9 mouse cellular contexts compared by ENCODE assay signal in genomic region chr8:95067582-95067981, GRCm38 (mm10). TPM values are rescaled to one million over a fixed set of nuclear protein-coding genes. Genes with fewer than 3 reads are reported as not detected.
DNase-seq lines count a peak whose midpoint lies in the region; ATAC-seq lines count a peak whose summit lies in the region.
"Had no signal": no experiment of that assay in that cellular context is flagged by ENCODE, and none has a peak within 500 bp of the region (broad histone marks: within the 10 kb centered on the region; RNA-seq: fewer than 3 reads in every experiment).

No protein-coding gene starts in this region.

- no peak overlapping the region for H3K27ac ChIP-seq in hindbrain, embryonic 14.5 days
- no peak overlapping the region for H3K27ac ChIP-seq in hindbrain, embryonic 13.5 days

- peak; percentile 28 for DNase-seq in hindbrain, embryonic 14.5 days (ENCODE audit: low spot score)
- peak; percentile 79 for DNase-seq in CD4-positive, CD25-positive, alpha-beta regulatory T cell, adult 2 months (ENCODE audit: low read depth, low spot score)
- DNase-seq in T-cell, adult 2 months (ENCODE audit: low spot score), result peak; percentile 55
- peak; percentile 12 for DNase-seq in embryo, embryonic 9.5 days (ENCODE audit: extremely low spot score)
- peak; percentile 38 for DNase-seq in large intestine, adult 2 months (ENCODE audit: low read depth, low spot score)
- DNase-seq in yolk sac, embryonic 10.5 days (ENCODE audit: low spot score), result no peak

- no peaks in the 10 kb centered on the region for H3K4me1 ChIP-seq in hindbrain, embryonic 14.5 days (replicated peaks; ENCODE audit: control insufficient read depth, insufficient read depth, low read length)
- no peaks in the 10 kb centered on the region for H3K4me1 ChIP-seq in hindbrain, embryonic 13.5 days (replicated peaks)

- no peak for ATAC-seq in hindbrain, embryonic 14.5 days (ENCODE audit: low FRiP score)
- no peak for ATAC-seq in hindbrain, embryonic 13.5 days (ENCODE audit: low FRiP score)
- ATAC-seq in neutrophil, adult 5-6 weeks (ENCODE audit: extremely low read depth, insufficient number of reproducible peaks, low FRiP score, poor library complexity, severe bottlenecking), result peak; percentile 66; the same call in 1 of the 2 replicates

- no peak overlapping the region for H3K4me2 ChIP-seq in hindbrain, embryonic 14.5 days (replicated peaks)
- no peak overlapping the region for H3K4me2 ChIP-seq in hindbrain, embryonic 13.5 days

- 52% methylated on average over 3 of the region's 3 CpGs for WGBS in hindbrain, embryonic 14.5 days
- 46% methylated on average over 3 of the region's 3 CpGs for WGBS in hindbrain, embryonic 13.5 days
- 35% methylated on average over 3 of the region's 3 CpGs for WGBS in large intestine, adult 2 months

- no peak overlapping the region for H3K9ac ChIP-seq in hindbrain, embryonic 14.5 days
- H3K9ac ChIP-seq in hindbrain, embryonic 13.5 days, result no peak overlapping the region

- H3K36me3 ChIP-seq in hindbrain, embryonic 14.5 days (replicated peaks; ENCODE audit: control insufficient read depth, insufficient read depth), result no peaks in the 10 kb centered on the region
- H3K36me3 ChIP-seq in hindbrain, embryonic 13.5 days, result no peaks in the 10 kb centered on the region

- H3K9me3 ChIP-seq in hindbrain, embryonic 14.5 days (ENCODE audit: control insufficient read depth, low read length), result no peaks in the 10 kb centered on the region
- H3K9me3 ChIP-seq in hindbrain, embryonic 13.5 days, result no peaks in the 10 kb centered on the region

- no peak overlapping the region for H3K4me3 ChIP-seq in hindbrain, embryonic 14.5 days (replicated peaks; ENCODE audit: low read length)
- H3K4me3 ChIP-seq in hindbrain, embryonic 13.5 days, result no peak overlapping the region
- H3K4me3 ChIP-seq: erythroblast, embryonic 14.5 days had no signal

- no peaks in the 10 kb centered on the region for H3K27me3 ChIP-seq in hindbrain, embryonic 14.5 days (ENCODE audit: control insufficient read depth, insufficient read depth, low read length)
- no peaks in the 10 kb centered on the region for H3K27me3 ChIP-seq in hindbrain, embryonic 13.5 days

RNA-seq across cellular contexts. Expression of gene Drc7, which starts 12.7 kb away (rescaled TPM):
- polyA plus RNA-seq in hindbrain, embryonic 14.5 days (2014; fragmentation: Nextera tagmentation; extraction: Ambion mirVana), result 1.8 and 2.3 TPM in 2 replicates
- polyA plus RNA-seq in hindbrain, embryonic 13.5 days (2015; fragmentation: Nextera tagmentation; extraction: Ambion mirVana), result 1.7 and 2.3 TPM in 2 replicates
- not detected in 2 replicates for polyA plus RNA-seq in large intestine, adult 2 months (2012; rRNA removed)
- 0.23 TPM in 1 of 2 replicates, not detected in the other for total RNA-seq in neutrophil, adult 5-6 weeks (2017)
- polyA plus RNA-seq: erythroblast, embryonic 14.5 days had no signal

RNA-seq across cellular contexts. Expression of gene Katnb1, which starts 13.4 kb away (rescaled TPM):
- polyA plus RNA-seq in hindbrain, embryonic 14.5 days (2014; fragmentation: Nextera tagmentation; extraction: Ambion mirVana), result 36.6 and 39.2 TPM in 2 replicates
- 38.4 and 38.8 TPM in 2 replicates for polyA plus RNA-seq in hindbrain, embryonic 13.5 days (2015; fragmentation: Nextera tagmentation; extraction: Ambion mirVana)
- 16.5 and 19.0 TPM in 2 replicates for polyA plus RNA-seq in large intestine, adult 2 months (2012; rRNA removed)
- 22.8 and 26.2 TPM in 2 replicates for total RNA-seq in neutrophil, adult 5-6 weeks (2017)

RNA-seq across cellular contexts. Expression of gene Adgrg3, which starts 50.1 kb away (rescaled TPM):
- polyA plus RNA-seq in hindbrain, embryonic 14.5 days (2014; fragmentation: Nextera tagmentation; extraction: Ambion mirVana), result 1.1 and 1.2 TPM in 2 replicates
- polyA plus RNA-seq in hindbrain, embryonic 13.5 days (2015; fragmentation: Nextera tagmentation; extraction: Ambion mirVana), result 1.3 and 1.6 TPM in 2 replicates
- polyA plus RNA-seq in large intestine, adult 2 months (2012; rRNA removed), result 5.5 and 9.2 TPM in 2 replicates
- total RNA-seq in neutrophil, adult 5-6 weeks (2017), result 21.5 and 23.4 TPM in 2 replicates
